Mouse (Mus musculus): ENCODE data around the gene Vamp4. TPM values are rescaled to one million over a fixed set of nuclear protein-coding genes. Genes with fewer than 3 reads are reported as not detected.

Gene Vamp4
- polyA plus RNA-seq, 1 experiment: 0.04 TPM

DNA sequence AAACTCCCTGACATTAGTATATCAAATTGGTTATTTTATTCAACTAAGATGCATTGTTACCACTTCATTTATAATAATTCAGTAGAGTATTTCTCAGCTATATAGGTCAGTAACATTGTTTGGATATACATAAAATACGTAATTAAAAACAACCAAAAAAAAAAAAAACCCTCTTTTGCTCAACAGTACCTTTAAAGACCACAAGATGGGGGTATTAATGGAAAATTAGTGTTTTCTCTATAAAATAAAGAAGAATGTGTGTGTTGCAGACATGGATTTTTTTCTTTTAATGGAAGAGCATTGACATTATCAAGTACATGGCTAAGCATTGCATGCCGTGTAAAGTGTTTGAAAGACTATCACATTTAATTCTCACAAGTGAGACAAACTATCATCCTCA, 12.6 kb downstream of the Vamp4 start:
- Histone ChIP-seq H3K9me3 (ENCODE audit: control insufficient read depth, low read length) (no peaks in the 10 kb centered on the region), H3K4me3 (replicated peaks) (no peak overlapping the region), H3K27me3 (ENCODE audit: control insufficient read depth) (no peaks in the 10 kb centered on the region), H3K4me1 (ENCODE audit: control insufficient read depth) (no peaks in the 10 kb centered on the region), H3K36me3 (ENCODE audit: control insufficient read depth) (peaks cover 6% of the 10 kb centered on the region; the same call in 1 of the 2 replicates)
- no peak for TF ChIP-seq TAL1 (IDR thresholded peaks at IDR 0.05; ENCODE audit: low read length)
- TF ChIP-seq GATA1 (IDR thresholded peaks at IDR 0.05; ENCODE audit: low read length): no peak

DNA sequence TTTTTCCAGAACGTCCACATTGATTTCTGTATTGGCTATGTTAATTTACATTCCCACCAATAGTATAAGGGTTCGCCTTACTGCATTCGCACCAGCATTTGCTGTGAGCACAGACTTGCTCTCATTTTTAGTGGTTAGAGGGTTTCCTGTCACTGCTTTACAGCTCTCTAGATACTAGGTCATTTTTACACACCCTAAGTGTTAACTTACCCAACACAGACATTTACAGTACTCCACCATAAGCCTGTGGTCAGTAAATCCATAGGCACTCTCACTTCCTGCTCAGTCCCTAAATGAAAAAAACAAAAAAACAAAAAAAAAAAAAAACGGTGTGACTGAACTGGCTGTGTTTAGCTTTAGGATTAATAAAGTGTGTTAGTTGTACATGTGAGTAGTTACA, 16.0 kb downstream of the Vamp4 start:
- Histone ChIP-seq H3K36me3 (ENCODE audit: control insufficient read depth) (peaks cover 5% of the 10 kb centered on the region; the same call in 1 of the 2 replicates), H3K4me3 (replicated peaks) (no peak overlapping the region), H3K9me3 (ENCODE audit: control insufficient read depth, low read length) (no peaks in the 10 kb centered on the region), H3K4me1 (ENCODE audit: control insufficient read depth) (peaks cover 10% of the 10 kb centered on the region), H3K27me3 (ENCODE audit: control insufficient read depth) (no peaks in the 10 kb centered on the region)
- TF ChIP-seq TAL1 (IDR thresholded peaks at IDR 0.05; ENCODE audit: low read length) (no peak), GATA1 (IDR thresholded peaks at IDR 0.05; ENCODE audit: low read length) (no peak)

DNA sequence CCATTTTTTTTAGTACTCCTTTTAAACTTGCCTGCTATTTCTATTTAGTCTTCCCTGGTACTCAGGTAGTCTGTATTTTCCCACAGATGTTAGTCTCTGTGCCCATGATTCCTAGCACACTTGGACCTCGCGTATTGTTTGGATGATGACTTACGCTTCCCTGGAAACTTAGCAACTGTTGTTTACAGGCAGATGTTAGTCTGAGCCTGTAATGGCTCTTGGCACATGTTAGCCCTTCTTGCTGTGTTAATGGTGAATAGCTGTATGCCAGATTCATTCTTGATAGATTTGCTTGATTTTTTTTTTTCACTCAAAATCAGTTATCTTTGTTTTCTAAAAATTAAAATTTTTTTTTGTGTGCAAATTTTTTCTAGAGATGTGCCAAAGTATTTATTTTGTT, 18.3 kb downstream of the Vamp4 start:
- H3K9me3 ChIP-seq (ENCODE audit: control insufficient read depth, low read length): no peaks in the 10 kb centered on the region
- H3K27me3 ChIP-seq (ENCODE audit: control insufficient read depth): no peaks in the 10 kb centered on the region
- peaks cover 5% of the 10 kb centered on the region; the same call in 1 of the 2 replicates for H3K36me3 ChIP-seq (ENCODE audit: control insufficient read depth)
- peaks cover 10% of the 10 kb centered on the region for H3K4me1 ChIP-seq (ENCODE audit: control insufficient read depth)
- TF ChIP-seq TAL1 (IDR thresholded peaks at IDR 0.05; ENCODE audit: low read length) (no peak), GATA1 (IDR thresholded peaks at IDR 0.05; ENCODE audit: low read length) (no peak)
- no peak overlapping the region for H3K4me3 ChIP-seq (replicated peaks)

DNA sequence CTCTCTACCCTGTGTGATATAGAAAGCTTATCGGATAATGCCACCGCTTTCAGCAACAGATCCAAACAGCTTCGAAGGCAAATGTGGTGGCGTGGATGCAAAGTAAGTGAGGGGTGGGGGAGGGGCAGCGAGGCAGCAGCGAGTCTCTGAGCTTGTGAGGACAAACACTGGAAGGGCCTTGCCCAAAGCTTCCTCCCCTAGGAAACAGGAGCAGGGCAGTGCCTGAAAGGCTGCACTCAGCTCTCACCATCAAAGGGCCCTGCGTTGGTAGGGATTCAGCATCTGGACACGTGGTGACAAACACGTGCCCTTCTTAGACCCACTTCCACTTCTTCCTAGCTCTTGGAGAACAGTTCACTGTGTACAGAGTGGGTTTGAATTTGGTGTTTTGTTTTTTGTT, 19.1 kb downstream of the Vamp4 start:
- Histone ChIP-seq H3K4me3 (replicated peaks) (no peak overlapping the region), H3K27me3 (ENCODE audit: control insufficient read depth) (no peaks in the 10 kb centered on the region), H3K4me1 (ENCODE audit: control insufficient read depth) (peaks cover 10% of the 10 kb centered on the region), H3K9me3 (ENCODE audit: control insufficient read depth, low read length) (no peaks in the 10 kb centered on the region), H3K36me3 (ENCODE audit: control insufficient read depth) (peaks cover 3% of the 10 kb centered on the region; the same call in 1 of the 2 replicates)
- TF ChIP-seq TAL1 (IDR thresholded peaks at IDR 0.05; ENCODE audit: low read length): no peak
- no peak for TF ChIP-seq GATA1 (IDR thresholded peaks at IDR 0.05; ENCODE audit: low read length)

DNA sequence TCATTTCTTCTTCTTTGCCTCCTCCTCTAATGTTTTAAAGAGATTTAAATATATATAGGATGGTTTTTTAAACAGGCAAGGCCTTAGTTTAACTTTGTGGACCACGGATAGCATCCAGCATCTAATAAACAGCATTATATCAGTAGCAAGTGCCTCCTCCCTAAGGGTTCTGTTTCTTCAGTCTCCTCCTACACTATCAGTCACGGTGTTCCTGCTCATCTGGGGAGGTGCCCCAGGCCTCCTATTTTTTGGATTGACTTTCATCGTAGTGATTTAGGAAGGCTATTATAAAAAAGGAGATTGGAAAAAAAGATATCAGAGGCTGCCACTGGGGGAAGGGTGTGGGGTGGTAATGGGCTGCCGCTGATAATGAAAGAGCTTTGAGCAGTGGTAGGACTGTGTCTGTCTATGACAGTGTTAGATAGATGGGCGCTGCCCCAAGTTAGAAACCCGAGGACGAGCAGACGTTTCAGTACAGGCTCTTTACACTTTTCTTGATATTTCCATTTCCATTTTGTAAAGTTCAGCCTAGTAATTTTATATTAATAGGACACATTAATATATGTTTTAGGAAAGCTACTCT, 20.2 kb downstream of the Vamp4 start:
- TF ChIP-seq TAL1 (IDR thresholded peaks at IDR 0.05; ENCODE audit: low read length): no peak
- TF ChIP-seq GATA1 (IDR thresholded peaks at IDR 0.05; ENCODE audit: low read length): no peak
- no peak overlapping the region for H3K4me3 ChIP-seq (replicated peaks)
- H3K4me1 ChIP-seq (ENCODE audit: control insufficient read depth): peaks cover 10% of the 10 kb centered on the region
- no peaks in the 10 kb centered on the region for H3K27me3 ChIP-seq (ENCODE audit: control insufficient read depth)
- no peaks in the 10 kb centered on the region for H3K9me3 ChIP-seq (ENCODE audit: control insufficient read depth, low read length)
- peaks cover 2% of the 10 kb centered on the region; the same call in 1 of the 2 replicates for H3K36me3 ChIP-seq (ENCODE audit: control insufficient read depth)

DNA sequence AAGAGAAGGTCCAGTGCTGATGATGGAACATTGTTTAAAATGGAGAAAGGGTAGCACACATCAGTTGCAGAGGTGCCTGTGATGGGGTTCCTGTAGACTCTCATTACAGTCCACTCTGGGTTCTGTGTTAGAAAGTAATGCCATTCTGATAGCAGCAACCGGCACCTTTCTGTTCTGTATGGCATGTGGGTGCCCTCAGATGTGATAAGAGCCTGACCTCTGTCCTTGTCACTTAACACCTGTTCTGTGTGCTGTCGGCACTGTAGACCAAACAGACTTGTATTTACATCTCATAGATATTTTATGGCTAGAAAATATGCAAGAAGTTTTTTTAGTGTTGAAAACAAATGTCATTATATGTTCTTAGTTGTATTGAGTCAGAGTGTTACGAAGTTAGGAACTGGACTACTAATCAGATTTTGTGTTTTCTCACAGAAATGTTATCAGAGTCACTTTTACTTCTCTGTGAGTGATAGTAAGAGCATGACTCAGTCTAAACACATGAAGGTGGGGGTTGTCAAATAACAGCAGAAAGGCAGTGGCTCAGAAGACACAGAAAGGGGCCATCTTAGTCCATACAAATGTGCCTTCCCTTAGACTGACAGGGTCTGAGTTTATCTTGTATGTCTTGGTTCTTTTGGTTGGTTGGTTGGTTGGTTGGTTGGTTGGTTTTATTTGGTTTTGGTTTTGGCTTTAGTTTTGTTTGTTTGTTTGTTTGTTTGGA, 27.2 kb downstream of the Vamp4 start:
- H3K36me3 ChIP-seq (ENCODE audit: control insufficient read depth): peaks cover 3% of the 10 kb centered on the region; the same call in 1 of the 2 replicates
- H3K27me3 ChIP-seq (ENCODE audit: control insufficient read depth): no peaks in the 10 kb centered on the region
- TF ChIP-seq GATA1 (IDR thresholded peaks at IDR 0.05; ENCODE audit: low read length) (no peak), TAL1 (IDR thresholded peaks at IDR 0.05; ENCODE audit: low read length) (no peak)
- H3K9me3 ChIP-seq (ENCODE audit: control insufficient read depth, low read length): no peaks in the 10 kb centered on the region
- H3K4me1 ChIP-seq (ENCODE audit: control insufficient read depth): peaks cover 7% of the 10 kb centered on the region
- H3K4me3 ChIP-seq (replicated peaks): no peak overlapping the region

DNA sequence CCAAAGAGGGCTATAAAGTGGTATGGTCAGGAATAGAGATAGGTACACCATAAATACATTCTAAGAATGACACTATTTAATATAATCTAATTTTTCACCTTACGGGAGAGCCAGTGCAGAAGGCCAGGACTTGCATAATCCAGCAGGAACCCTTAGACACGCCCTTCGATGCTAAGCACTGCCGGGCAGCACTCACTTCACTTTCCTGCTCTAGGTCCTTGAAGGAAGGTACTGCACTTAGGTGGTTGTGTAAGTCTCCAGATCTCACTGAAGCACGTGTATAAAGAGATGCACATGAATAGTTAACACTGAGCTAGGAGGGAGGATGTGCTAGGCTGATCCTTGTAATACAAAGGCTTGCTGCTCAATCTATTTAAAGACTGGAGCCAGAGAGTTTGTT, 29.3 kb downstream of the Vamp4 start:
- Histone ChIP-seq H3K9me3 (ENCODE audit: control insufficient read depth, low read length) (no peaks in the 10 kb centered on the region), H3K36me3 (ENCODE audit: control insufficient read depth) (peaks cover 3% of the 10 kb centered on the region; the same call in 1 of the 2 replicates), H3K4me1 (ENCODE audit: control insufficient read depth) (peaks cover 7% of the 10 kb centered on the region), H3K27me3 (ENCODE audit: control insufficient read depth) (no peaks in the 10 kb centered on the region), H3K4me3 (replicated peaks) (no peak overlapping the region)
- TF ChIP-seq TAL1 (IDR thresholded peaks at IDR 0.05; ENCODE audit: low read length) (no peak), GATA1 (IDR thresholded peaks at IDR 0.05; ENCODE audit: low read length) (no peak)

DNA sequence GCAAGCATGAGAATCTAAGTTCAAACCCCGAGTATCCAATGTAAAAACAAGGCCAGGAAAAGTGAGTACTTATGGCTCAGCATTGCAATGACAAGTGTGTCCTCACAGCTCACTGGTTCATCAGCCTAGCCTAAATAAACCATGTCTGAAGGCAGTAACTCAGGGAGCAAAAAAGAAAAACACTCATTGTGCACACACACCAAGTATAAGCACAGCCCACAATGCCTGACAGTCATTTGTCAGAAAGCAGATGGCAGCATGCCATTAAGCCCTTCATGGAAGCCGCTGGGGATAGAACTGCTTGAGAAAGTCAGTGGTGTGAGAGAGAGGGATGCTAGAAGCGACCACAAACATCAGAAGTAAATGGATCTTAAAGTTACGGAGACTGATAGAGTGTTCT, 31.0 kb downstream of the Vamp4 start:
- H3K36me3 ChIP-seq (ENCODE audit: control insufficient read depth): peaks cover 3% of the 10 kb centered on the region; the same call in 1 of the 2 replicates
- TF ChIP-seq TAL1 (IDR thresholded peaks at IDR 0.05; ENCODE audit: low read length) (no peak), GATA1 (IDR thresholded peaks at IDR 0.05; ENCODE audit: low read length) (no peak)
- no peak overlapping the region for H3K4me3 ChIP-seq (replicated peaks)
- no peaks in the 10 kb centered on the region for H3K27me3 ChIP-seq (ENCODE audit: control insufficient read depth)
- H3K4me1 ChIP-seq (ENCODE audit: control insufficient read depth): peaks cover 7% of the 10 kb centered on the region
- H3K9me3 ChIP-seq (ENCODE audit: control insufficient read depth, low read length): no peaks in the 10 kb centered on the region

DNA sequence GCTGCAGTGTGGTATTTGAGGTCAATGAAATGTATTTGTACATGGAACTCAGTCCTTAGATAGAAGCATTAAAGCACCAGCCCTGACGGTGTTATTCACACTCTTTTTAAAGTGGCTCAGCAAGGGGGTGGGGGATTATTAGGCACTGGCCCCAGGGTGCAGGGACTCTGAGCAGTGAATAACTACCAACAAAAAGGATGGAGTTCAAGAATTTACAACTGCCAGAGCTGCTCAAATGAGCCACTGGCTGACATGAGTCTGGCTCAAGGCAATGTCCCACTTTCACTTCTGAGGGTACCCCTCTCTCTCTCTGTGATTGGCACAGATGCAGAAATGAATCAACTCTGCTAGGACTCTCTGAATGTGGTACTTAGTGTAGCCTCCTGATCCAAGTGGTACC, 37.8 kb downstream of the Vamp4 start:
- no peak overlapping the region for H3K4me3 ChIP-seq (replicated peaks)
- TF ChIP-seq TAL1 (IDR thresholded peaks at IDR 0.05; ENCODE audit: low read length) (no peak), GATA1 (IDR thresholded peaks at IDR 0.05; ENCODE audit: low read length) (no peak)
- H3K9me3 ChIP-seq (ENCODE audit: control insufficient read depth, low read length): no peaks in the 10 kb centered on the region
- no peaks in the 10 kb centered on the region for H3K4me1 ChIP-seq (ENCODE audit: control insufficient read depth)
- H3K36me3 ChIP-seq (ENCODE audit: control insufficient read depth): no peaks in the 10 kb centered on the region
- no peaks in the 10 kb centered on the region for H3K27me3 ChIP-seq (ENCODE audit: control insufficient read depth)
